Mouse (Mus musculus) A20 (cell line): ENCODE data around the gene Pcca.

Source experiments
- DNase-seq: peaks from one replicate; pipeline ENCODE4 v3.0.0-alpha.2; 2011; ENCODE audit warnings: low read depth, low spot score

The Pcca gene

GRCm38 (mm10) chr14:122534017-122534924 is at the start of gene Pcca:
Gene Pcca (plus strand): TSS chr14:122534324.
- peak; percentile 98 for DNase-seq

- no peak for DNase-seq
Observed at GRCm38 (mm10) chr14:122484458-122484843, 49.7 kb upstream of the Pcca start.

- no peak for DNase-seq
Observed at GRCm38 (mm10) chr14:122484844-122485551, 49.1 kb upstream of the Pcca start.

- DNase-seq, result peak; percentile 72
Observed at GRCm38 (mm10) chr14:122485635-122486181, 48.4 kb upstream of the Pcca start.

GRCm38 (mm10) chr14:122486611-122487010 is 47.5 kb upstream of the Pcca start:
- no peak for DNase-seq

GRCm38 (mm10) chr14:122487366-122487765 is 46.8 kb upstream of the Pcca start:
- no peak for DNase-seq

GRCm38 (mm10) chr14:122489041-122489440 is 45.1 kb upstream of the Pcca start:
- DNase-seq, result no peak

- DNase-seq, result no peak
Observed at GRCm38 (mm10) chr14:122489686-122490414, 44.3 kb upstream of the Pcca start.

- DNase-seq, result no peak
Observed at GRCm38 (mm10) chr14:122490441-122491328, 43.4 kb upstream of the Pcca start, which contains the start of gene Gm10837. Gene Gm10837 (plus strand): TSS chr14:122490586.

- DNase-seq, result no peak
Observed at GRCm38 (mm10) chr14:122491521-122491920, 42.6 kb upstream of the Pcca start.

GRCm38 (mm10) chr14:122492015-122492414 is 42.1 kb upstream of the Pcca start:
- DNase-seq, result no peak

- peak; percentile 13 for DNase-seq
Observed at GRCm38 (mm10) chr14:122509058-122509457, 25.1 kb upstream of the Pcca start.

GRCm38 (mm10) chr14:122511519-122511918 is 22.6 kb upstream of the Pcca start:
- no peak for DNase-seq

- DNase-seq, result no peak
Observed at GRCm38 (mm10) chr14:122513511-122514036, 20.6 kb upstream of the Pcca start.

GRCm38 (mm10) chr14:122528475-122528874 is 5.6 kb upstream of the Pcca start:
- DNase-seq, result no peak

GRCm38 (mm10) chr14:122535986-122536385 is 1.9 kb downstream of the Pcca start:
- DNase-seq, result no peak

- no peak for DNase-seq
Observed at GRCm38 (mm10) chr14:122548421-122548820, 14.3 kb downstream of the Pcca start.

GRCm38 (mm10) chr14:122548905-122549304 is 14.8 kb downstream of the Pcca start:
- DNase-seq, result no peak

GRCm38 (mm10) chr14:122552761-122553445 is 18.8 kb downstream of the Pcca start:
- no peak for DNase-seq

GRCm38 (mm10) chr14:122557353-122557752 is 23.2 kb downstream of the Pcca start:
- peak; percentile 80 for DNase-seq
